Mouse (Mus musculus): ENCODE results near the gene Zmym1.
"Not testable (repeated sequence)": the region's sequence is repeated elsewhere in the genome, so short reads cannot be mapped to it uniquely, and the experiment has no call there.

Gene Zmym1

DNA sequence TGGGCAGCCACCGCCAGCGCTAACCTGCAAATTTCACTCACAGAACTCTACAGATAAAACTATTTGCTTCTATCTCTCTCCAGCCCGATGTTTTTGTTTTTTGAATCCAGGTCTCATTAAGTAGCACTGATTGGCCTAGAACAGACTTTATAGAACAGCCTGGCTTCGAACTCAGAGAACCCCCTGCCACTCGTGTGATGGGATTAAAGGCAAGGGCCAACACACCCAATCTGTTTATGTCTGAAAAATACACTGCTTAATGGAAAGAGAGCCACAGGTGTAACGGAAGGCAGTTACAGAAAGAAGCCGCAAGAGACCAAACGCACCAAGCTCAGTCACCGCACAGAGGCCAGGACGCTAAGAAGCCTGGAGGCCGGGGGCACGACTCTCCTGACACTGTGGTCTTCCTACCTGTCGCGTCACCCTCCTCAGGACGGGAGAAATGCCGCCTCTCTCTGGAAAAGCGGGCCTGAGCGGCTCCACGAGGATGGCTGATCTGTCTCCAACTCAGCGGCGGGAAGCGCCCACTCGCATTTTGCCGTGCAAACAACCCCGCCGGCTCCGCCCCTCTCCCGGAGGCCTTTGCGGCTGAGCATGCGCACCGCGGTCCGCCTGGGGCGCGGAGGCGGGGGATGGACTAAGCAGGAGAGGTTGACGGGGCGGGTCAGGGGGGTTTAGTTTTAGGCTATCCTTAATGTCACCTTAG lies at the start of gene Zmym1:
Gene Zmym1 (minus strand): TSS at position 568 of the 706 bp plus-strand sequence.
- in situ Hi-C loops (cut with MboI, MseI): no loop called here

DNA sequence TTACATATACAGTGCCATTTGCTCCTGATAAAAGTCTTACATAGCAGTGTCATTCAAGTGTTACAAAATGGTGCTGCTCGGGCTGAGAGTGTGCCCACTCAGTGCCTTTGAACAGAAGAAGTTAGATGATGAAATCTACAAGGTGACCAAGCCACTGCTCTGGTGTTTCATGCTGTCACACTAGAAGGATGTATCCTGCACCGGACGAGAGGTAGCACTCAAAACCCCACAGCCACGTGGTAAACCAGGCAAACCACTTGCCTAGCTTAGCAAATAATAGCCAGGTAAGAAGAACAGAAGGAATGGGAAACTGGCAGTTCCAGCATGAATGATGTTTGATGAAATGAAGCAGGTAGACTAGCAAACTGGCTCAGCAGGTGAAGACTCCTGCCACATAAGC lies 49.6 kb upstream of the Zmym1 start:
- in situ Hi-C loops (cut with MboI, MseI): no loop called here

DNA sequence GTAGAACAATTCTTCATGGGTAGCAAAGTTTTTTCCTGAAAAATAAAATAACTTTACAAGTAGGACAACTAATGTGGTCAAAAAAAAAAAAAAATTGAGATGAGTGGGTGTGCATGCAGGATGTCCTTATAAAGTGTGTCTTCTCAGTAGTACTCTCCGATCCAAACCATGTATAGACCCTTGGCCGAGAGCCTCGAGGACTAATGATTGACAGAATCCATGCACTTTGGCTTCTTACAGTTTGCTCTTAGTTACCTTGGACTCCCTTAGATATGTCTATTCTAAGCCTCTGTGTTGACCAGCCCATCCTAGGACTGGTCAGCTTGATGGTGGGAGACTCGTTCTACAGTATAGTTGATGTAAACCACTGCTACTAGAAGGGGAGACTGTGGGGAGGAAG lies 46.6 kb upstream of the Zmym1 start:
- in situ Hi-C loops (cut with MboI, MseI): no loop called here

DNA sequence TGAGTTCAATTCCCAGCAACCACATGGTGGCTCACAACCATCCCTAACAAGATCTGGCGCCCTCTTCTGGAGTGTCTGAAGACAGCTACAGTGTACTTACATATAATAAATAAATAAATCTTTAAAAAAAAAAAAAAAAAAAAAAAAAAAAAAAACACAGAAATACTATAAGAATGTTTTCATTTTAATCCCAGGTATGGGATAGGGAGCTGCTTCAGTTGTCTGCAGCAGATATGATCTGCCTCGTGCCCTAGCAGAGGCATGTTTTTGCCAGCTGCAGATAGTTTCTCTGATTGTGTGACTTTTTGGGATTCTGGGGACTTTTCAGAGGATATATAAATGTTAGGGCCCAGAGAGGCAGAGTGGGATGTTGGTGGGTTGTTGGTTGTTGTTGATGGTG lies 38.6 kb upstream of the Zmym1 start:
- in situ Hi-C loops (cut with MboI, MseI): not testable (repeated sequence)

DNA sequence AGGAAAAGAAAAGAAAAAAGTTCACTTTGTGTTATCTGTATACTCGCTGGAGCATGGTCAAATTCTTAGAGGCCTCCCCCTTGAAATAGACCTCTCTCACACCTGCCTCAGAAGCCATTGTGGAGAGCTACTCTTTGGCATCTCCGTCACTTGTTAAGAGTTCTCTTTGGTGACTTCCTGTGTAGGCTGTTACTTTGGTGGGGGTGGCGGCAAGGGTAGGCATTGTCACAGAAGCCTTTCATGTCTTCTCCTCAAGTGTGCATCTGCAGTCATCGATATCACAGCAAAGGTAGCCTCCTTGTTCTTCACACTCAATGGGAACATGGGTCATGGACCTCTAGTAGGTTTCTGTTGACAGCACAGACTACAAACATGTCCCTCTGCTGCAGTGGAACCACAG lies 34.1 kb upstream of the Zmym1 start:
- in situ Hi-C loops (cut with MboI, MseI): no loop called here

DNA sequence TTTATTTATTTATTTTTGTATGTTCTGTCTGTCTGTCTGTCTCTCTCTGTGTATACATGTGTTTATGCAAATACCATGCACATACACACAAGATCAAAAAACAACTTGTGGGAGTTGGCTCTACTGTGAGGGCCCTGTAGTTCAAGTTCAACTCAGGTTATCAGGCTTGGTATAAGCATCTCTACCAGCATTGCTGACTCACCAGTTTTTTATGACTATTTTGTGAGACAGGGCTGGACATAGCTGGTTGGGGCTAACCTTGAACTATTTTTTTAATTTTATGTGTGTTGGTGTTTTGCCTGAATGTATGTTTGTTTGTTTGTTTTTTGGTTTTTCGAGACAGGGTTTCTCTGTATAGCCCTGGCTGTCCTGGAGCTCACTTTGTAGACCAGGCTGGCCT lies 30.2 kb upstream of the Zmym1 start:
- in situ Hi-C loops (cut with MboI, MseI): no loop called here

DNA sequence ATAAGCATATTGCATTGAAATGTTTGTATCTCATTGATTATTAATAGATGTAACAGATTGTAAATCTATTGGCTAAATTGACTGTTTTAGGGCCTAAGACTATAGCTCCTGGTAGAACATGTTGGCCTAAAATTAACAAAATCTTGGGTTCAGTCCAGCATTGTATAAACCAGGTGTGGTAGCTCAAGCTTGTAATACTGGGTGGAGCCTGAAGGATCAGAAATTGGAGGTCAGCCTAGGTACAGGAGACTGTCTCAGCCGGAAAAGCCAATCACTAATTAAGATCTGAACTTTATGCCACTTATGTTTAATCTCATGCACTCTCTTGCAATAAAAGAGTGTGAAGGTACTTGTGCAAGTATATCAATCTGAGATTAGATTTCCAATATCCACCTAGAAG lies 24.8 kb upstream of the Zmym1 start:
- in situ Hi-C loops (cut with MboI, MseI): no loop called here

DNA sequence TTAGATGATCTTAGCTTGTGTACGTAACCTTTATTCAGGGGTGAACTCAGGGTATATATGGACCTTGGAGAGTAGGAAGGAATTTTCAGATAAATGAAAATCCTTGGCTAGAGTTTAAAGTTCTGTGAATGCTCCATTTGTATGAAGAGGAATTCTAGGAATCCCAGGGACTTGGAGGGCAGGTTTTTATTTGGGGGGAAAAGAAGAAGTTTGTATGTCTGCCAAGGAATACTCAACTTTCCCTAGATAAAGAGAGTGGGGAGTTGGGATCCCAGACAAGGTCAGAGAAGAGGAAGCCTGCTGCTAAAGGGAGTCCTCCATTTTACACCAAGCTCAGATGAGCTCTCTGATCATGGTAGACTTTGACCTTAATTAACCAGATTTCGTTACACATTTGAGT lies 22.2 kb upstream of the Zmym1 start:
- in situ Hi-C loops (cut with MboI, MseI): no loop called here

DNA sequence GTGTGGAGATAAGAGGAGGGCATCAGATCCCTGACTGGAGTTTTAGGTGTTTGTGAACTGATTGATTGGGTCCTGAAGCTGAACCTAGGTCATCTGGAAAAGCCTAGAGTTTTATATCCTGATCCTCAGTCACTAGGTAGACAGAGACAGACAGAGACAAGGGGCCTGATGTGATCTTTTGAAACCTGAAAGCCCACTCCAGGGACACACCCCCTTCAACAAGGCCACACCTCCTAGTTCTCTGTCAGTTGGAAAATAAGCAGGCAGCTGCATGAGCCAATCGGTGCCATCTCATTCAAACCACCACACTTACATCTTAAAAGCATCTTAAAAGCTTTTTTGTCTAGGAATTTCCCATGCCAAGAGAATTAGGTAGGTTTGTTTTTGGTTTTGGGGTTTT lies 19.9 kb upstream of the Zmym1 start:
- in situ Hi-C loops (cut with MboI, MseI): no loop called here

DNA sequence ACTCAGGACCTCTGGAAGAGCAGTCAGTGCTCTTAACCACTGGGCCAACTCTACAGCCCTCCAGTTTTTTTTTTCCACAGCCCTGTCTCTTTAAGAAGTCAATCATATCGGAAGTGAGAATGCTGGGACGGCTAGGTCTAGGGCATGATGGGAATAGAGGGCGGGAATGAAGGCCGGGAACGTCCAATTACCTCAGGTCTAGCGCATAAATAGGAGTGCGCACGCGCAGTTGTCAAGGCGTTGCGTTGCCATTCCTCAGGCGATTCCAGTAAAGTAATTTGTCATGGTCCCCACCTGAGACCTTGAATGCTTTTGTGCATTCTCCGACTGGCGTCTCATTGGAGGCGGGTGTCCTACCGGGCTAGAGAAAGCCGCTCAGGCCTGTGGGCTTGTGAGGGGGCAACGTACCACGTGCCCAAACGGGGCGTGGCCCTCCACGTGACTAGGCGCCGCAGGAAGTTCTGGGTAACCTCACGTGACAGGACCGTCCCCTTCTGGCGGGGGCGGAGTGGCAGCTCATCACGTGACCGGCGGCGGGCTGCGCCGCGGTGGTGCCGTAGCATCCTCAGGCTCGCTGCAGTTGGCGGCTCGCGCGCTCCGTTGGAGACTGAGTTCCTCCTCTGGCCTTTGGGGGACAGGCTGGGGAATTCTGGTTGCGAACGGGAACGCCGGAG lies 16.1 kb upstream of the Zmym1 start, which contains the start of gene Zmym6:
Gene Zmym6 (plus strand): TSS at position 509 of the 674 bp plus-strand sequence.
- in situ Hi-C loops (cut with MboI, MseI): no loop called here

DNA sequence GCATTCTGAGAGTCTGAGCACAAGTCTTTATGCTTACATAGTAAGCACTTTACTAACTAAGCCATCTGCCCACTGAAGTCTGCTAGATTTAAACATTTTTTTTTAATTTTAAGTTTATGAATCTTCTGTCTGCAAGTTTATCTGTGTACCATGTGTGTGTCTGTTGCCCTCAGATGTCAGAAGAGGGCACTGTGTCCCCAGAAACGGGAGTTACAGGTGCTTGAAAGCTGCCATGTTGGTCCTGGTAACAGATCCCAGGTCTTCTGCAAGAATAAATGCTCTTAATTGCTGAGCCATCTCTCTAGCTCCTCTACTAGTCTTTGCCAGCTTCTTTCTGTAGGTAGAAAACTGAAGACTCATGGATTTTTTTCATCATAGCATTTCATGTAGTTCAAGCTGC lies 14.0 kb upstream of the Zmym1 start:
- in situ Hi-C loops (cut with MboI, MseI): no loop called here

DNA sequence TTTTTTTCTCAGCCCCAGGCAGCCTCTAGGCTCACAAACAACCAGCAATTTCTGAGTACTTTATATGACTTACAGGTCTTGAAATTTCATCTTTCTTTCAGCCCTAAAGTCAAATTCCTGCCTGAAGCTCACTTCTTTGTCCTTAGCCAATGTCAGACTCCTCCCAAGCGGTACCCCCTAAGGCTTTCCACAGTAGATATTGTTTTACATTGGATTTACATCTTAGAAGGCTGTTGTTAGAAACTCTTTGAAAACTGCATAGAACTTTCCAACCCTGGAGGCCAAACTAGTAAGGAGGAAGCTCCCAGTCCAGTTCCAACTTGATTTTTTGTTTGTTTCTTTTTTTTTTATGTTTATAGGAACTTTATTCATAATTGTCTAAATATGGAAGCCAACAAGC lies 3.1 kb upstream of the Zmym1 start:
- in situ Hi-C loops (cut with MboI, MseI): no loop called here

DNA sequence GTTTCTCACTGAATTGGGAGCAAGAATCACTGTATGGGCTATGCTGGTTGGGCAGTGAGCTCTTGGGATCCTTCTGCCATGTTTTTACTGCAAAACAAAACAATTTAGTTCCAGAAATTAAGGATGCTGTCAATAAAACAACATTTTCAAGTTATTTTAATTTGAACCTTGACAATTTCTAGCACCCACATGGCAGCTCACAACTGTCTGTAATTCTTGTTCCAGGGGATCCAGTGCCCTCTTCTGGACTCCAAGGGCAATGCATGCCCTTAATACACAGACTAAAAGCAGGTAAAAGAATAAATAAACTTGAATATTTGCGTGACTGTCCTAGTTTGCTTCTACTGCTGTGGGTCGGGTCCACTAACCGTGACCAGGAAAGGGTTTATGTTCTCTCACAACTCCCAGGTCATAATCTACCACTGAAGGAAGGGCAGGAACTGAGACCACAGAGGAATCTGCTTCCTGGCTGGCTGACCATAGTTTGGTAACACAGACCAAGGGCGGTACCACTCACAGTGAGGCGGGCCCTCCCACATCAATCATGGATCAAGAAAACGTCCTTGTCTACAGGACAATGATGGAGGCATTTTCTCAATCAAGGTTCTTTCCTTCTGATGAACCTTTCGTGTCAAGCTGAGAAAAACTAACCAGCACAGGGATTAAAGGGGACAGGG lies 6.3 kb downstream of the Zmym1 start:
- in situ Hi-C loops (cut with MboI, MseI): loop anchor here (10.0 kb wide), 1 partner anchor 880 kb away; no protein-coding TSS in a partner anchor

DNA sequence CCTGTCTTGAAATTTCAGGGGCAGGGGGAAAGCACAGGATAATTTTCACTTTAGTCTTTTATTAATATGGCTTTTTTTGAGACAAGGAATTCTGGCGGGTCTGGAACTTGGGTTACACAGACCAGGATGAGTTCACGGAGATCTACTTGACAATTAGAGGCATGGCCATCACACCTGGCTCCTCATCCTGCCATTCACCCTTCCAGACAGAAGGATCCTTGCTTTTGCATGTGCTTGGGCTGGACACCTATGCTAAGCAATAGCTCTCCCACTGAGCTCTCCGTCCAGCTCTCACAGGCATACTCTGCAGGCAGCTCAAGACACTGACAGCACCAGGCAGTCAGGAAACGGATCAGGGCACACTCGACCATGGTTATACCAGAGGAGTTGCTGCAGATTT lies 7.9 kb downstream of the Zmym1 start:
- in situ Hi-C loops (cut with MboI, MseI): loop anchor here (10.0 kb wide), 1 partner anchor 878 kb away; no protein-coding TSS in a partner anchor

DNA sequence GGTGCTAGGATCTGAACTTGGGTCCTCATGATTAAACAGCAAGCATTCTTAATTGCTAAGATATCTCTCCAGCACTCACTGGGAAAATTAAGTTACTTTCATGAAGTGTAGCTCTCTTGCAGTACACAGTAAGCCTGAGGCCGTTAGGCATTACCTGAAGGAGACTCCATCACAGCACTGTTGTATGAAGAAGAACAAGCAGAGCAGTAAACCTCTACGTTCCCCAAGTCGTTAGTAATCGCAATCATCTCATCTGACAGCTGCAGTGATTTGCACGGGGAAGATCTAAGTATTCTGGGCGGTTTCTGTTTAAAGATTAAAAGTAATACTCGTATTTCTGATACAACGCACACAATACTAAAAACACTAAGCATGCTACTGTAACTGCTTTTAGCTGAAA lies 9.8 kb downstream of the Zmym1 start:
- in situ Hi-C loops (cut with MboI, MseI): loop anchor here (10.0 kb wide), 1 partner anchor 876 kb away; no protein-coding TSS in a partner anchor

DNA sequence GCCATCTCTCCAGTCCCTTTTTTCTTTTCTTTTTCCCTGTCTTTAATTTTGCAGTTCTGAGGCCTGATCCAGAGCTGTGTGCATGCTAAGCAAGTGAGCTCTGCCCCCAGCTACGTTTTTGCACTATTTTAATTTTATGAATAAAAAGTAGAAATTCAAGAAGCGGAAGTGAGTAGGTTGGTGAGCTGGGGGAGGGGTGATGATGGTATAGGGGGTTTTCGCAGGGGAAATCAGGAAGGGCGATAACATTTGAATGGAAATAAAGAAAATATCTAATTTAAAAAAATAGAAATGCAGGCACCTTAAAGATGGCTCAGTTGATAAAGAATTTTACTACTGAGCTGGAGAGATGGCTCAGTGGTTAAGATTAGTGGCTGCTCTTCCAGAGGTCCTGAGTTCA lies 17.4 kb downstream of the Zmym1 start:
- in situ Hi-C loops (cut with MboI, MseI): no loop called here

DNA sequence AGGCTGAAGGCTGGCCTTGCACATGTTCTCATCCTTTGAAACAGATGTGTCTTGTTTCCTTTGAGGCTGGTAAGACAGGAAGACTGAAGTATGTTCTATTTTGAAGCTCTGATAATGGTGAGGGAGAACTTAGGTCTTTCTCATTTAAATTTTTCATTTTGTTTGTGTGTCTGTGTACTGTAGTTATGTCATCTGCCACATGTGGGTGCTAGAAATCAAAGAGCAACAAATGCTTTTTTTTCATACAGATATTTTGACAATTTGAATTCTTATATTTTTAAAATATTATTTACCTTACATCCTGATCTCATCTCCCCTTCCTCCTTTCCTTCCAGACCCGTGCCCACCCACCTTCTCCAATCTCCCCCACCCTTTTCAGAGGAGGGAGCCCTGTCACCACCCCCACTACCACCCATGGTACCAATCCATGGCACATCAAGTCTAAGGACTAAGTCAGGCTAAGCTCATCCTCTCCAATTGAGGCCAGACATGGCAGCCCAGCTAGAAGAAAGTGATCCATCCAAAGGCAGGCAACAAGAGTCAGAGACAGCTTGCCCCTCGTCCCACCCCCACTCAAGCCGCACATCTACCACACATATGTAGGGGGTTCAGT lies 21.0 kb downstream of the Zmym1 start:
- in situ Hi-C loops (cut with MboI, MseI): no loop called here

DNA sequence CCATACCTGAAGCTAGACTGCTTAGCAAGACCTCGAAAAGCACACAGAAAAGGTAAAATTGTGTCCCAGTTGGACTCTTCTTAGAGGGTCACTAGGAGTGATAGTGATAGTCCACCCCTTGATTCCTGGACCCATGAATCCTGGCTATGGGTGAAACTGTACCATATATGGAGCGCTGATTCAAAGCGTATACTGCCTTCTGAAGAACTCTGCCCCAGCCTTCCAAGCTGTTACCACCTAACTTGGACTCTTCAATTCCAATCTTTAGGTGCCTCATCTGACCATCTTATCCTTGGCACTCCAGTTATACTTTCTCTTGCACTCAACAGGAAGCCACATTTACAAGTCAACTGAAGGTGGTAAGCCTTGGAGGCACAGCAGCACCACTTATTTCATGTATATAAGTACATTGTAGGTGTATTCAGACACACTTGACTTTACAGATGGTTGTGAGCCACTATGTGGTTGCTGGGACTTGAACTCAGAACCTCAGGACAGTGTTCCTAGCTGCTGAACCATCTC lies 22.1 kb downstream of the Zmym1 start:
- in situ Hi-C loops (cut with MboI, MseI): no loop called here

DNA sequence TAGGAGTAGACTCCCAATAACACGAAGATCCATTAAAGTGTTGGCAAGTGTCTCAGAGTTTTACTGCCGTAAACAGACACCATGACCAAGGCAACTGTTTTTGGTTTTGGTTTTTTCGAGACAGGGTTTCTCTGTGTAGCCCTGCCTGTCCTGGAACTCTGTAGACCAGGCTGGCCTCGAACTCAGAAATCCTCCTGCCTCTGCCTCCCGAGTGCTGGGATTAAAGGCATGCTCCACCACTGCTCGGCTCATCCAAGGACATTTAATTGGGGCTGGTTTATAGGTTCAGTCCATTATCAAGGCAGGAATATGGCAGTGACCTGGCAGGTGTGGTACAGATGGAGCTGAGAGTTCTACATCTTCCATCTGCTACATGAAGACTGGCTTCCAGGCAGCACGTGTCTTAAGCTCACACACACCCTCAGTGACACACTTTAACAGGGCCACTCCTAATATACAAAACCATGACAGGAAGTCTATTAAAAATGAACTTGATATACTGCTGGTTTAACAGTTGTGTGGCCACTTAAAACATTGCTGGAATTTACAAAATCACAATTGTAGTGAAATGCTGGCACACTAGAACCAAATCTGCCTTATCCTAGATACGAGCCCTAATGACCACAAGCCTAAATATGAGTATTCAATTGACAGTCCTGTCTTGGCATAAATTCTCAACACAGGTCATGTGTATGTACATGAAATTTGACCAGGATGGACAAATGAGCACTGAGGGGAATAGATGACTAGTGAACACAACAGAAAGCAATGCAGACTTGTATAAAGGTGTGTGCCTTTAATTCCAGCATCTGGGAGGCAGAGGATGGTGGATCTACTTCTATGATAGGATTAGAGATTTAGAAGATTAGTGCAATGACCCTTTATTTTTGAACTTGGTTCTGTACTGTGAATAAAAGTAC lies 22.8 kb downstream of the Zmym1 start:
- in situ Hi-C loops (cut with MboI, MseI): no loop called here

DNA sequence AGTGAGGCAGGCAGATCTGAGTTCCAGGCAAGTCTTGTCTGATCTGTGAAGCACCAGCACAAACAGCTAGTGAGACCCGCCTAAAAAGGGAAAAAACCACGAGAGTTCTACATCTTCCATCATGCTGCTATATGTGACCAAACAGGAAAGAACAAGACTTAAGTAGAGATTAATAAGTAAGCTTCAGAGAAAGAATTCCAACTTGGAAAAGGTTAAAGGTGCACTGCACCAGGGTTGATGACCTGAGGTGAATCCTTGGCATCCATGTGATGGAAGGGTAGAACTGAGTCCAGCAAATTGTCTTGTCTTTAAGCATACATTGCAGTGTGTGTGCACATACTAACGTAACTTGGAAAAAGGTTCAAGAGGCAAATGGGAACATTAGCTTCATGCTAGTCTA lies 23.8 kb downstream of the Zmym1 start:
- in situ Hi-C loops (cut with MboI, MseI): no loop called here

Data from T-helper 1 cell (primary cell).